Mouse (Mus musculus): Measurements from ENCODE around the gene Cpeb2.

The Cpeb2 gene

DNA sequence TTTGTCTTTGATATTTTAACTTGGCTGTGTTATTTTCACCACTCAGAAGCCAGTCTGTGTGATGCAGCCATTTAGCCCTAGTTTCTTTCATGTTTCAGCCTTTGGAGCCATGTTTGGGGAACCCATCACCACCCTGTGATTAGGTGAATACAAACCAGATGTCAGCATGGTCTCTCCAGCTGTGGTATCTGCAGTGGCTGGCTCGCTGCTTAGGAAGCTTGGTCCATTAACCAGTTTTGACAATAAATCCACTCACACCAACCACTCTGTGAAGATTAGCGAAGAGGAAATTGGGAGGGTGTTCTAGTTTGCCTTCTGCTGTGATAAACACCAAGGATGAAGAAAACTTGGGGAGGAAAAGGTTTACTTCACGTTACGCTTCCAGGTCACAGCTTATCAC is 92.6 kb downstream of the Cpeb2 start:
- Histone ChIP-seq H3K36me3 (ENCODE audit: control insufficient read depth, insufficient read depth, low read length, poor library complexity, severe bottlenecking) (no peaks in the 10 kb centered on the region), H3K27me3 (ENCODE audit: control insufficient read depth, insufficient read depth, low read length, poor library complexity, severe bottlenecking) (no peaks in the 10 kb centered on the region; the same call in 1 of the 2 replicates)
- DNase-seq (ENCODE audit: low read depth, low spot score) = no peak

DNA sequence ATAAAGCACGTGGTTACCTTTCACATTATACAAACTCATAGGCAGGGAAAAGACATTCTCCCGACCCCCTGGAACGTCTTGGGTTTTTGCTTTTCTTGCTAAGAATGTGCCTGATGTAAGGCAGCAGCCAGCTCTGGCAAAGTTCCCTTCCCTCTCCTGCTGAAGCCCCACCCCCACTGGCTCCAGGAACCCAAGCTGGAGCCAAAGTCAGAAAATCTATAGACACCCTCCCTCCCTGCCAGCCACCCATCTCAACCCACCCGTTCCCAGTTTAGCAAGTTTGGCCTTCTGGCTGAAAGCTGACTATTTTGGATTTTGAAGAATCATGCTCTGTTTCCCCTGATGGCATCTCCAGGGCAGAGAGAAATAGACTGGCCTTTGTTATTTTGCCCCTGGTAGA is 95.6 kb downstream of the Cpeb2 start:
- no peaks in the 10 kb centered on the region for H3K36me3 ChIP-seq (ENCODE audit: control insufficient read depth, insufficient read depth, low read length, poor library complexity, severe bottlenecking)
- DNase-seq (ENCODE audit: low read depth, low spot score) = no peak
- no peaks in the 10 kb centered on the region; the same call in 1 of the 2 replicates for H3K27me3 ChIP-seq (ENCODE audit: control insufficient read depth, insufficient read depth, low read length, poor library complexity, severe bottlenecking)

DNA sequence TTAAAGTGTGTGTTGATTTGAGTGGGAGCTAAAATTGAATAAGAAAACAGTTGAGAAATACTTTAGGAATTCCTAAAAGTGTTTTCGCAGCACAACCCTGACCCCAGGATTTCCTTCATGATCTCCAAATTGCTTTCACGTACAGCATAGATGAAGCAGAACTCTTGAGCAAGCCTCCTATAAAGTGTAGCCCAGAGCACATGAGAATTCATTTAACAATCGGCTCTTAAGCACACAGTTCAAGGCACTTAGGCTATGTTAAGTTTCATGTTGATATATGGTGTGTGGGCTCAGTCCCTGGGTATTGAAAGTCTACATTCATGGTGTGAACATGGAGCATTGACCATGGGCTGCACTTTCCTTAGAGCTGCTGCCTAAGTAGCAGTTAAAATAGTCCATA is 97.3 kb downstream of the Cpeb2 start:
- H3K27me3 ChIP-seq (ENCODE audit: control insufficient read depth, insufficient read depth, low read length, poor library complexity, severe bottlenecking) = no peaks in the 10 kb centered on the region; the same call in 1 of the 2 replicates
- no peak for DNase-seq (ENCODE audit: low read depth, low spot score)
- H3K36me3 ChIP-seq (ENCODE audit: control insufficient read depth, insufficient read depth, low read length, poor library complexity, severe bottlenecking) = no peaks in the 10 kb centered on the region

DNA sequence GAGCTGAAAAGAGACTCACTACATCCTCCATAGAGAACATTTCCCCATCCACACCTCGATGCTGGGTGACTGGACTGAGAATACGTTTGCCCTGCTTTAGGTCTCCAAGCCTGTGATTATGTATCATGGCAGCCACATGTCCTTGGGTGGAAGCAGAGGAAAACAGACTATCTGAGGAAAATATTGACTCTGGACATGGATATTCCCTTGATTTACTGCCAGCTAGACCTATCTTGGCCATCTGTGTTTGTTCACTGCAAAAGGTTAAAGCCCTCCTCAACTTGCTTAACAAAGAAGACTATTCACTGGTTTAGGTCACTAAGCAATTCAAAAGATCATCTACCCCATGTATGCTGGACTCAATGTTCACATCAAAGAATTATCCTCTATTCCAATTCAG is 101.5 kb downstream of the Cpeb2 start:
- no peak for DNase-seq (ENCODE audit: low read depth, low spot score)
- Histone ChIP-seq H3K36me3 (ENCODE audit: control insufficient read depth, insufficient read depth, low read length, poor library complexity, severe bottlenecking) (no peaks in the 10 kb centered on the region), H3K27me3 (ENCODE audit: control insufficient read depth, insufficient read depth, low read length, poor library complexity, severe bottlenecking) (no peaks in the 10 kb centered on the region; the same call in 1 of the 2 replicates)

DNA sequence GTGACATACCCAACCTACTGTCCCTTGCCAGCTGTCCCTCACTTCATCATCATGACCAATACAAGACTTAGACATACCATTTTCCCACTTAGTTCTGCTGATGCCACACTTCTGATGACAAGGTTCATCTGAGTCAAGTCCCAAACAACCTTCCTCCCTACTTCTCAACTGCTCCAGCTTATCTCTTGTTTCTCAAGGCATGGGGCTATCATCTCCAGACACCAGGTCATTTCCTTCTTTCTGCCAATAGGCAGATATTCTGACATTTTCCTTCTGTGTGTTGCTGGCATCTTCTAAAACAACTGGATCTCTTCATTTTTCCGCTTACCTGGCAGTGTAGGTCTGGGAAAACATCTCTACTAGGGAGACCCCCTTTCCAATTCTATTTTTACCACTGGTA is 104.2 kb downstream of the Cpeb2 start:
- no peaks in the 10 kb centered on the region for H3K36me3 ChIP-seq (ENCODE audit: control insufficient read depth, insufficient read depth, low read length, poor library complexity, severe bottlenecking)
- H3K27me3 ChIP-seq (ENCODE audit: control insufficient read depth, insufficient read depth, low read length, poor library complexity, severe bottlenecking) = no peaks in the 10 kb centered on the region; the same call in 1 of the 2 replicates
- no peak for DNase-seq (ENCODE audit: low read depth, low spot score)

DNA sequence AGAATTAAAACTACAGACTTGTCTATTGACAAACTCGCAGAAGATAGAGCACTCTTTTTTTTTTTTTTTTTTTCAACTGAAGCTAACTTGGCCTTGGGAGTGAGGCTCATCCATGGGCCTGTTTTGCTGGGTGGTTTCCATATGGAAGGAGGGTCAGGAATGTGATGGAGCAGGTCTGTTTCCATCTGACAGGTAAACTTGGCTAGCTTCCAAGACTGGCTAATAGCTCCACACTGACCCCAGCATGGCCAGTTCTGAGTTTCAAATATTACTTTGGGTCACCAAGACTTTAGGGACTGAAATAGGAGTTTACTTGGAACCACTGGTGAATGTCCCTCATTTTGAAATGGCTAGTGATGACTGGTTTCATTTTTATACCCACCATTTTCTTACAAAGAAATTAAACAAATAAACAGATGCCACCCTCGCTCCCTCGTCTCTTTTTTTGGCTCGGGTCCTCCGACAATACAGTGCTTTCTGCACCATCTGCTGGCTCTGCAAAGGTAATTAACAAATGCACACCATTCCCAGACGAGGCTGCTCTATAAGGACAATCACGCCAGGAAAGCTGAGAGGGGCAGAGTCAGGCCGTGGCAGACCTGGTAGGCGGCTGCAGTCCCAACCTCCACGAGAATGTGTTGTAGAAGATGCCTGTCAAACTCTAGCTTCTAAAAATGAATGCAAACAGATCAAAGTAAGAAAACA is 106.0 kb downstream of the Cpeb2 start:
- no peak for DNase-seq (ENCODE audit: low read depth, low spot score)

More for the DNA sequence above, 106.0 kb downstream of the Cpeb2 start:
- Histone ChIP-seq H3K36me3 (ENCODE audit: control insufficient read depth, insufficient read depth, low read length, poor library complexity, severe bottlenecking) (no peaks in the 10 kb centered on the region), H3K27me3 (ENCODE audit: control insufficient read depth, insufficient read depth, low read length, poor library complexity, severe bottlenecking) (no peaks in the 10 kb centered on the region)

Data from splenic B cell, adult 2 months (primary cell).